Mouse (Mus musculus) cerebellum, adult 9-11 months (tissue): ENCODE measurements around the gene Cobll1.

Experiments used
- DNase-seq: peaks from one replicate; pipeline ENCODE4 v3.0.0; 2022

The Cobll1 gene

DNA sequence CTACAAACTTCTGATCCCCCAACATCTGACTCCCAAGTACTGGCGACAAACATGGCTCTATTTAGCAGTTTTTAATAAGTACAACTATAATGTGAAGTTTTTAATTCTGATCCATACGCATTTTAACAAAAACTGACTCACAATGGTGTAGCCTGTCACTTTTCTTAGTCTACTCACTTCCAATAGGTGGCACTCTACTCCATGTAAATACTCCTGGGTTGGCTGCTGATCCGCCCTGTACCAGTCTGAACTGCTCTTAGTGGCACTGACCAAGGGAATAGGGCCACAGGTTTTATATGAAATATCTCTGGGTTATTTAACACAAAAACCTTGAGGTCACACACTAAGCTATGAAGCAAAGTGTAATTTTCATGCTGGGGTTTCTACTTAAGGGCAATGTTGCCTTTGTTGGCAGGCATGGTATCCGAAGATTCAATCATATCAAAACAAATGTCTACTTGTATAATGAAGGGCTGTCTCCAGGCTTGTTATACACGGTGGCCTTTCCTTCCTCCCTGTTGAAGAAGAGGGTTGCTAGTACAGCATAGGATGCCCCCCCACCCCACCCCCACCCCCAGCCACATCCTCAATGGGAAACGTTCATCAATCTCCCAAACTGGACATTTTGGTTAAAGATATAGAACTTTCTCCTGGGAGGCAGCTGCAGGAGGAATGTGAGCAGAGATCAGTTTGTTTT, 93.6 kb downstream of the Cobll1 start:
- DNase-seq, result no peak

DNA sequence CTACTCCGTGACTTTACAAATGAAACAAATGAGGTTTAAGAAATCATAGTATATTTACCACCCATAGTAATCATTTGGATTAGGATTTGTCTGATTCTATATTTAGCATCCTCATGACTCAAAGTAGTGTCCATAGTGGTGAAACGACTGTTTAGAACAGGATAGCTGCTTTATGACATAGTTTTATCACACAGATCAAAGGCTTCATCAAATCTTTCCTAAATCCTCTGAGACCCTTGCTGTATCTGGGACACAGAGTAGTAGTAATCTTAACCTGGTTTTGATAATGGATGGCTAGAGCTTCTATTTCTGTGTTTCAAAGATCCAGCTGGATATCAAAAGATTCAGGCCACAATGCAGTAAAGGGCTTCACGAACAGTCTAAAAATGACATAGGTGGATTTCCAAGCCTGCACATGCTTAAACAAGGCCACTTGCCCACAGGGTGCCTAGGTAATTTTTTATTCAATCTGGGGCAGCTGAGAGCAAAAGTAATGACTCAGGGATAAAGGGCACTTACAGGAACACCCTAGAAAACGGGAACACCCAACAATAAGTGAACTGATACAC, 98.0 kb downstream of the Cobll1 start:
- no peak for DNase-seq

DNA sequence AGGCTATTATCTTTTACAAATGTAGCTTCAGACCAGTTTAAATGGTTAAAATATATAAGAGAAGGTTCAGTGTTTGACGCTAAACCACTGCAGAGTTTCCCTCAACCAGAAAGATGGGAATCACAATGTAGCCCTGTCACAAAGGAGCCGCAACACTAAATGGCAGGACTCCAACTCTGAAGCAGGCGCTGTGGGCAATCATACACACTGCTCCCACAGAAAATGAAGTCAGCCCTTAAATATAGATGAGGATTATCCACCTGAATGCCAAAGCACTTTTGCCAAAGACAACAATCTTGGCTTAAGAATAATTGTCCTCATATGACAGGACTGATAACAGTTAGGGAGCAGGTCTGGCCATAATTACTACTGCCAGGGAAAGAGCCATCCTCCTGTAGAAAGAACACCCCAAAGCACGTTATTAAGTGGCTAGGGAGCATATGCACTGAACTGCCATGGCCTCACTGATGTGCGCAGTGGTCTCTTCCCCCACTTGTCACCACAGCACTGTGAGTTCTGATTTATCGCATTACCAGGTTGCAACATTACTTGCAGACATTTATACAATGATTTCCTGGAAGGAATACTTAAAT, 98.8 kb downstream of the Cobll1 start:
- peak; percentile 7 for DNase-seq

DNA sequence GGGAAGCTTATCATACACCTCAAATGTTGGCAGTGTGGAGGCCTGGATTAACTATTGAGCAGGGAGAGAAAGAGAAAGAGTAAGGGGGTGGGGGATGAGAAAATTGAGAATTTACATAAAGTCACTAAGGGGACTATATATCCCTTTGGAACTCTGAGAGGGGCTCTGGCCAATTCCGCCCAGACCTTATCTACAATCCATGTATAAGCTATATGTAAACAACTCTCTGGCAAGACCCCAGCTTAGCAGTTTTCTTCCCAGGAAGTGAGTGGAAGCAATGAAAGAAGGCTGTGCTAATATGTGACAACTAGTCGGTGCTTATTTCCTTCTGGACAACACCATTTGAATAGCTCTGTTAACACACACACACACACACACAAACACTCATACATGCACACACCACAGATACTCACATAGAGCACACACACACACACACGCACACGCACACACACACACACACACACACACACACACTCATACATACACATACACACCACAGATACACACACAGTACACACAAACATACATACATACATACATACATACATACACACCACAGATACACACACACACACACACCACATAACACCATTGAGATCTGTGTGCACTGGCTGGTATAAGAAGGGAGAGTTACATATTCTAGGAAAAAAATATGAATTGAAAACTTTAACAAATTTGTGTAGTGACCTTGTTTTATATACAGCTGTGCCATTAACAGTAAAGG, 99.4 kb downstream of the Cobll1 start:
- DNase-seq, result no peak

DNA sequence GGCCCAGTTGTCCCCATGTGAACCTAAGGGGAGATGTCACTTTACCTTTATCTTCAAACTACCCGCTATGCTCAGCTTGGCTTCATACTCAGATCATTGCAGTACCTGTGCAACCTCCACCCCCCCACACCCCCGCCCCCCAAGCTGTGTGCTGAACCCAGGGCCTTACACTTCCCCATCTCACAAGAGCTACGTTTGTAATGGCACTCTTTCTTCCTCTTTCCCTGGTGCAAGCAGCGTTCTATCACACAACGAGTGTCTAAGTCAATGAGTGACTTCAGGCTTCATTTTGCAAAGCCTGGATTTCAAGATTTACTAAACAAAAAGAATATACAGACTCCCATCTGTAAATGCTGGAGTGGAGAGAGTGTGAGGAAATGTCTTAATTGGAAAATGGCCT, 100.2 kb downstream of the Cobll1 start:
- no peak for DNase-seq

DNA sequence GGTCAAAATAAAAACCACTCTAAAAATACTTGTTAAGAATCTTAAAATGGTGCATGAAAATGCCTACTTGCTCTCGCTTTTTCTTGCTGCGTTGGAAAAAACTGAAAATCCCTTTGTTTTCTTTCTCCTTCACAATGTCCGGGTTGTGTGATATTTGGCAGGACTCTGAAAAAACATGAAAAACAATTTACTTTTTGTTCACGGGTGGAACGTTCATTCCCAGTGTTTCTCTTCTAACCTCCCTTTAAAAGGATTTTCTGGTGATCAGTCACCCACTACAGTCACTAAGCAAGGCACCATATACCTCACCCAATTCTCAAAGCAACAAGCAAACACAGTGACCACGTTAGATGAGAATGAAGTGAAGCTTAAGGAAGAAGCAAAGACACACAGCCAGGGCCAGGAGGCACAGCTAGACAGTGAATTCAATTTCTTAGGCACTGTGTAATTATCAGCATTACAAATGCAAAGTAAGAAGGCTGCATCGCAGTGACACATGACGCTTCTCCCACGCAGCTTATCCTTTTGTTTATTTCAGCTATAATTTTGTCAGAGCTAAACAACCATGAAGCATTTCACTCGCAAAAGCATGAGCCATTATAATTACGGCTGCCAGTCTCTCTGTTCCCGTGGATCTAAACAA, 112.9 kb downstream of the Cobll1 start:
- no peak for DNase-seq

DNA sequence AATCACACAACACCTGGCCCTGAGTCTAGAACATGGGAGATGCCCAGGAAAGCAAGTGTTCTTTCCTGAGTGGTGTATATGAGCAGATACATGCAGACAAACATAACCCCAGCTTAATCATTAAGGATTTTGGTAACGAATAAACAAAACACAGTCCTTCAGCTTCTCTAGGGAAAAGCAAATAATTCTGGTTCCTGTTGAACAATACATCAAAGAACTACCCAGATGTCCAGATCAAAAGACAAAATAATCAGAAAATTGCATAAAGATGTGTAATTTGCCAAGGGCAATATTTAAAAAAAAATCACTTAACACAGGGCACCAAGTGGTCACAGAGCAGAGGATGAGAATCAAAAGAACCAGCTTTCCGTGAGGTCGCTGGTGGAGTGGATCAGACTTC, 115.5 kb downstream of the Cobll1 start:
- no peak for DNase-seq

DNA sequence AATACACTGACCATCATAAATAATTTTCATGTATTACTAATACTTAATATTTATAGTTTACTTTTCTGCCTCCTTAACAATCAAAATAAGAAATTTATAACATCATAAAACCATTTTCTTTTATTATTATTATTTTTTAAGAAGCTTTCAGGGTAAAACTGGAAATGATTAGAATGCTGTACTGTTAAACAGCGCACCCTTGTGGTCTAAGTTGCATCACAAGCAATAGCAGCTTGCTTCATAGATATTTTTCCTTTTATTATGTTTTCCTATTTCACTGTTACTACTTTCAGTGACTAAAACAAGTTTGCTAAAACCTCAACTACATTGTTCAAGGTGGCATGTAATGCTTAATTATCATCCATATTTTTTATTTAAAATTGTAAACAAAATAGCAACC, 117.8 kb downstream of the Cobll1 start:
- no peak for DNase-seq

DNA sequence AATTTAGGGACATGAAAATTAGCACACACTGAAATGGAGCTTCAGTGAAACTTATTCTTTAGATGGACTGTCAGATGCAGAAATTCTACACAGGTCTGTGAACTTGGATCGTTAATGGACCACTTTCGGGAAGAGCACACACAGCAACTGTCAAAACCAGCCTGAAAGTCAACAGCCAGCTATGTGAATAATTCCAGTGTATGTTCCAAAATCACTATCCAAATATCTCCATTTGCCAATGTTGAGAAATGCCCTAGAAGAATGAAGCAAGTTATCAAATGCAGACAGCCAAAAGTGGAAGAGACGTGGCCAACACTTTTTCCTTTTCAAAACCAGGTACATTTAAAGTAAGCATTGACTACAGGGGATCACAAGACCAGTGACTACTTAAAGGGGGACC, 118.2 kb downstream of the Cobll1 start:
- DNase-seq, result no peak

DNA sequence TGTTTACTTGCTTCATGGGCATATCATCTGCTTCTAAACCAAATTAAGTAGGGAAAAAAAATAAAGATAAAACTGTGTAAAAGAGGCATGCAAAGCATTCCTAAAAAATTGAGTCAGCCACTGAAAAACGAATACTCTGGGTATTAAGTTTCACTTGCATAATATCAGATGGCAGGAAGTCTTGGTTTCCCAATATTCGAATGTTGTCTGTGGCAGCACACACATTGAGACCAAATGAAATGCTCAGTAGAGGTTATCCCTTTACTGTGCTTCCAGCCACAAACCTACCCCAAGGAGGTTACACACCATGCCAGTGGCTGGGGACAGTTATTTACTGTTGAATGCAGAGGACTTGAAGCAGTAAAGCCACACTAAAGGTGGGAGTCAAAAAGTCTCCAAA, 119.1 kb downstream of the Cobll1 start:
- DNase-seq, result no peak

DNA sequence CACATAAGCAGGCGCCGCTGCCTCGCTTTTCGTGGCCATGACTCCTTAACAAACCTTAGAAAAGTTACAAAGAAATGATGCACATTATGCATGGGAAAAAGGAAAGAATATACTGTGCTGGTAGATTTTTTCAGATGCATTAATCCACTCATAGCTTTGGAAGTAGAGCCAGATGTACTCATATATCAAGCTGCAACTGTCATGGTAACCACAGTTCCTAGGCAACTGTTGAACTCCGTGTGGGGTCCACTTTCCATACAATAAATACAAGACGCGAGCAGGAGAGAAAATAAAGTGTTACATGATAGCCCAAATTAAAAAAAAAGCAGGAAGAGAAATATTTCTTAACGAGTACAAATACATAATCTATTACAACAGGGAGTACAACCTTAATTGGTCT, 119.5 kb downstream of the Cobll1 start:
- no peak for DNase-seq

DNA sequence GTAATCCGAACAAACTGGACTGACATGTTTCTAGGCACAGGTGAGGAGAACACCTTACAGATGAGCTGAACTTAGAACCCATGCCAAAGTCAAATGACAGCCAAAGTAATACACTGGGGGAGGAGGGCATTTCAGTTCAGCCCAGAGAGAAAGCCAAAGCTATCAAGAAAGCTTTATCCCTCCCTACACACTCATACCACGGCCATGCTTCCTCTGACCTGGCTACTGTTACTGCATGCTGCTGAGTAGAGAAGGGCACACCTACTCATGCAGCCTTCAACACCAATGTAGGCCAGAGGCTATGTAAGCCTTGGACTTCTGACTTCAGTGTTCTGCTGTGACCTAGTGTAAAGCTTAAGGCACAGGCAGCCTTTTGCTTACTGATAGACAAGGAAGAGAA, 120.1 kb downstream of the Cobll1 start:
- no peak for DNase-seq

DNA sequence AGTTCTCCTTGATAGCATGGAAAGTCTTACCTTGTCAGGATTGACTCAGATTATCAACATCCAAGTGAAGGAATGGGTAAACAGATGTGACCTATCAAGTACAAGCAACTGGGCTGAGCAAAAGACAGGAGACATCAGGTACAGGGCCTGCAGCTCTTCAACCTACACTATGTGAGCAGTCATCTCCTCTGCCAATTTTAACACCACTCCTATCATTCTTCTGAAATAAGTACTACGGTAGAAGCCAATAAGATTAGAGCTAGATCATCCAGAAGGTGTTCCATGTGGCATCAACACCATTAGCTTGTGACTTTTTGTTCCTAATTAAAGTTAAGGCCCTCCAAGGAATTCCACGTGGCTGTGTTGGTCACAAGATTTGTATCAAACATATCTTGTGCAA, 121.3 kb downstream of the Cobll1 start:
- DNase-seq, result no peak

DNA sequence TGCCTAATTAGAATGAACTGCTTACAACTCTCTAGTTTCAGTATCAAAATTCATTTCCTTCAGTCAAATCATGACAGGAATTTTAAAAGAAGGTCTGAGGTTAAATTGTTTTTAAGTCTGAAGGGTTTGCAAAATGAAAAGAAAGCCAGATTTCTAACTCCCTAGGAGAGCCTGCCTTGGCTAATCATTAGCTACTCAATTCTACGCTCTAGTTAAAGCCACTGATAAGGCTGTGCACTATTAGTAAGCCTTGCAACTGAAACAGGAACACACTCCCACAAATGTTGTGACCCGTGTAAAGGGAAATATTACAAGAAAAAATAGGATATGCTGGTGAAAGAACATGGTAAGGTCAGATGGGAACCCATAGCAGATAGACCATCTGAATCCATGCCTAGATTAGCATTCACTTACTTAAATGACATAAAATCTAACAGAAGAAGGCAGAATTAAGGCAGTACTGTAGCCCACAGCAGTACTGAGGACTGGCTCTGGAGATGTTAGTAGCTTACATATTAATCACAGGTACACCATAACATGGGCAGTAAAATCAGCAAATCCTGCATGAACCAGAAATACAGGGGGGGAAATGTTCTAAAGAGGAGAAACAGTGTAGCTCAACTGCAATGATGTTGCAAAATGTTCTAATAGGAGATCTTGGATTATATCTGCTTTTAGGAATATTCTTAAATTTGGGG, 122.6 kb downstream of the Cobll1 start:
- no peak for DNase-seq

DNA sequence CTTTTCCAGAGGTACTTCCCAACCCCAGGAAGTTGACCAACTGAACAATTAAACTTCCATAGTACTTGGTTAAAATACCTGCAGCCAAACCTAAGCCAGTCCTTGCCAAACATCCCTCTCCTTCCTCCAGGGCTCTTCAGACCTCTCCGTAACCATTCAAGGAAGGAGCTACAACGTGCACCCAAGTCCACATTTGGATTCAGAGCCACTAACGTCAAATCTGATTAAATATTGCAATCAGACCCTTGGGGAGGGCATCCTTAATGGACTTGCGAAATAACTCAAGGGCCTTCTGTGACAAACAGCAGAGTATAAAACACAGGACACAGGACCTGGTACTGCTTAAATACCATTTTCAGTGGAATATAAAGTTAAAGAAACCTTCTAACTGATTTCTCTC, 126.0 kb downstream of the Cobll1 start:
- no peak for DNase-seq

DNA sequence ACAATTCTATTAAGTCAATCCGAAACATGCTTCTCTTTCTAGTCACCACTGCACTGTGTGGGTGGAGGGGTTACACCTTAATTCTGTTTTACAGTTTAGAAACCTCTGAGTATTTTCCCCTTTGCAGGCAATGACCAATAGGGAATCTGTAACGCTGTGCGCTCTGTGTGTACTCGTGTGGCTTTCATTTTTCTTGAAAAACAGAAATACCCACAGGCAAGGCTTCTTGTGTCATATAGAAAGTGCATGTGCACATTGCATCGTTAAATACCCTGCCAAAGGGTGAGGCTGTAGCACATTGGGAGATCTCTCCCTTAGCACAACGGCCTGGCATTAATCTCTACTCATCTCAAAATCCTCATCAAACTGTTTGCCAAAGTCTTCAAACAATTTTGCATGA, 134.6 kb downstream of the Cobll1 start:
- DNase-seq, result no peak

DNA sequence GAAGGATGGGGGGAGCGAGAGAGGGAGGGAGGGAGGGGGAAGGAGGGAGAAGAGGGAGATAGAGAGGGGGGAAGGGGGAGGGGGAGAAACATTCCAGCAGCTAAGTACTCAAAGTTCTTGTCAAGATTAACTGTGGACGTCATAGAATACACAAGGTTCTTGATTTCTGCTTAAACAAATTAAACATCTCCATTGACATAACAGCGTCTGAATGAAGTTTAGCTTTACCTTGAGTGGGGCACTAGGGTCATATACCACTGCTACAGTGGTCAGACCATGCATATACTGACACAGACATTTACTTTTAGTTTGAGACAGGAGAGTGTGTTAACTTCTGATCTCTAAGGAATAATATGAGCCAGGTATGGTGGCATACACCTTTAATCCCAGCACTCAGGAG, 135.4 kb downstream of the Cobll1 start:
- DNase-seq, result no peak

DNA sequence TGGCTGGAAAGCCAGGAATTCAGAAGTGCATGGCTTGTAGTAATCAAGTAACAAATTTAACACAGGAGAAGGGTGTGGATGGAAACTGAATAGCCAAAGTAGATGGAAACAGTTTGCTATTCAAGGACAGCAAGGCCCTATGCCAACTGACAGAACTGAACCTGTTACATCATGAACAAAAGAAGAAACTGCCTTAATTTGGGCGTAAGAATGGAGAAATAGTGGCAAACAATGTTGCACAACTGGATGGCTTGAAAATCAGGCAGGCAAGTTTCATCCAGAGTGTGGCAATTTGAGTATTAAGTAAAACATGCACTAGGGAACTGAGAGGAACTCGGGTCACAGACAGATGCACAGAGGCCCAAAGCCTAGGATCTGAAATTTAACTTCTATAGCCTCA, 137.8 kb downstream of the Cobll1 start:
- DNase-seq, result no peak

DNA sequence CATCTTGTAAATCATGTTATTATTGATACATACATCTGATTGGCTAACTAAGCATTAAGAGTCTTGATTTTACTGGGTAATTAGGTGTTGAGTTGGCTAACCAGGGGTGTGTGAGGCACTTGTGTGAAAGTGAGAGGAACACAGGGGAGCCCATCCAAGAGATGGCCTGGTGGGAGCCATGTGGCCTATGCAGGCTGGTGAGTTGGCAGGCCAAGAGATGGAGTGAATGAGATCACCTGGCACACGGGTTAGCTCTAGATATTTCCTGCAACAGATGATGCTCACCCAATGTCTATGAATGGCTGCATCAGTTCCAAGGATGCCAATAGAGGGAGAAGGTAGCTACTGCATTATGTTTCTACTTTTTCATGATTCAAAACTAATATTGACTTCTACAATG, 139.2 kb downstream of the Cobll1 start:
- peak; percentile 64 for DNase-seq

DNA sequence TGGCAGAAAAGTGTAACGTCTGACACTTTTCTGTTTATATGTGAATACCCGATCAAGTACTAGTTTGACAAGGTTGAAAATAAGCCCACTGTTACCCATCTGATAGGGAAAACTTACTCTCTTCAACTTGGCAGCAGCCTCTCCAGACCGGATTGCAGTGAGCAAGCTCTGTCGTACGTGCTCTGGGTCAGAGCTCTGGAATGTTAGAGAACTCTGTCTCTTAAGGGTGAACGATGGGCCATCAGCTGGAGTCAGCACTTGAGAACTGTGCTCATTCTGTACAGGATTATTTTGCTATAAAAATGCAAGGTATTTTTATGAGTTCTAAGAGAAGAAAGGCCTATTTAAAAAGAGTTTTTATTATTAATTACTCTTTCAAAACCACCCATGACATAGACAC, 143.6 kb downstream of the Cobll1 start:
- DNase-seq, result no peak

DNA sequence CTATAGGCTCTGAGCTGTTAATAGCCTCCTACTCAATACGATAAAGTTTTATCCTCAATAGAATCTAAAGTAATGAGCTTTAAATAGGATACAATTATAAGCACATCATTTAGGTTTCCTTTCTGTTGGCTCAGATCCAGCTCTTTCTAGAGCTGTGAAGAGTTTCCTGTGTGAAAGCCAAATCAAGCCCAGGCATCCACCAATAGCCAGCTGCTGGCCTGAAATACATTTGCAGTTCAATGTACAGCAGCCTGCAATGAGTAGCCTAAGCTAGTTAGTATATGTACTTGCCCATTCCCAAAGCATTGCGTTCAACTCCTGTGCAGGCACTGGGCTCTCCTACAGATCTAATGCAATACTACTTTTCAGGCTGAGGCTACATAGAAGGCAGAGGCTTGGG, 145.2 kb downstream of the Cobll1 start:
- no peak for DNase-seq

DNA sequence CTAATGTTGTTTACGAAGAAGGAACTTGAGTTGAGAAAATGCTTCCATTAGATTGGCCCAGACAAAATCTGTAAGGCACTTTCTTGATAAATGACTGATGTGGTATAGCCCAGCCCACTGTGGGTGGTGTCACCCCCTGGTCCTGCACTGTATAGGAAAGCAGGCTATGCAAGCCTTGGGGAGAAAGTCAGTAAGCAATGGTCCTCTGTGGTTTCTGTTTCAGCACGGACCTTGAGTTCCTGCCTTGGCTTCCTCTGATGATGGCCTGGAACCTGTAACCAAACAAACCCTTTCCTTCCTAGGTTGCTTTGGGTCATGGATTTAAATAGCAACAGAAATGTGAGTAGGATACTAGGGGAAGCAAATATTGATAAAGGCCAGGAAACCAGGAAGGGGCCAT, 148.2 kb downstream of the Cobll1 start:
- DNase-seq, result no peak

DNA sequence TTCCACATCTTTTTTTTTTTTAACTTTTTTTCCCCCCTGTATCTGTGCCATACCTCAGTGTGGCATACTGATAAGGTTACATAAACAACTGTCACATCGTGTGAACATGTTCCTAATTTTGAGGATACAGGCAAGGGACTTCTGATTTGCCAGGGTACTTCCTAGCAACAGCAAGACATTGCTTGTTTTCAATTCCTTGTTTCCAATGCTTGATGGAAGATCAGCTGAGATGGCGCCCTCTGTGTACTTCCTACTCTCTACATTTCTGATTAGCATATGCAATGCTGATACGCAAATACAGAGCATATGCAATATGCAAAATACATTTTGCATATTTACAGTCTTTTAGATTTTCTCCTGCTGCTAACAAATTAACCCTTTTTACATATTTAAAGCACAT, 152.0 kb downstream of the Cobll1 start:
- DNase-seq, result no peak
